Mouse (Mus musculus) intestine, postnatal 0 days (tissue): Measurements from ENCODE around the gene Itga8. TPM values are rescaled to one million over a fixed set of nuclear protein-coding genes. Genes with fewer than 3 reads are reported as not detected.

ENCODE experiments used
- ATAC-seq: fragments of 200-750 bp; cut with Nextera tagmentation; 2 replicates; pipeline ENCODE4 v1.8.0; 2017; ENCODE audit warnings: mild to moderate bottlenecking, moderate TSS enrichment, moderate library complexity
- H3K27ac ChIP-seq: fragments of 300-500 bp; sonication (generic); 2 replicates; pipeline ENCODE4 v1.5.1; 2014; ENCODE audit warnings: mild to moderate bottlenecking, low read depth, low read length, moderate library complexity
- H3K27me3 ChIP-seq: fragments of 300-500 bp; sonication (generic); replicated peaks from 2 replicates; pipeline ENCODE4 v1.6.1; 2014; ENCODE audit warnings: low read length, mixed read lengths; ENCODE audit not compliant: control insufficient read depth, insufficient read depth
- H3K36me3 ChIP-seq: fragments of 300-500 bp; sonication (generic); 2 replicates; pipeline ENCODE4 v1.6.1; 2014; ENCODE audit warnings: mild to moderate bottlenecking, moderate library complexity; ENCODE audit not compliant: control insufficient read depth, insufficient read depth
- H3K4me1 ChIP-seq: fragments of 300-500 bp; sonication (generic); replicated peaks from 2 replicates; pipeline ENCODE4 v1.6.1; 2014; ENCODE audit warnings: antibody characterized with exemption, low read length, mixed read lengths; ENCODE audit not compliant: control insufficient read depth, insufficient read depth
- H3K4me2 ChIP-seq: fragments of 300-500 bp; sonication (generic); replicated peaks from 2 replicates; pipeline ENCODE4 v1.6.1; 2014; ENCODE audit warnings: low read depth, mild to moderate bottlenecking, moderate library complexity
- H3K4me3 ChIP-seq: fragments of 300-500 bp; sonication (generic); 2 replicates; pipeline ENCODE4 v1.5.1; 2014; ENCODE audit warnings: low read depth, low read length
- H3K9ac ChIP-seq: fragments of 300-500 bp; sonication (generic); 2 replicates; pipeline ENCODE4 v1.6.1; 2014; ENCODE audit warnings: mild to moderate bottlenecking, low read depth, low read length
- H3K9me3 ChIP-seq: fragments of 300-500 bp; sonication (generic); 2 replicates; pipeline ENCODE4 v1.6.1; 2016; ENCODE audit warnings: mixed run types; ENCODE audit not compliant: control insufficient read depth
- CTCF ChIP-seq: sonication (generic); IDR thresholded peaks from 2 replicates; pipeline ENCODE4 v1.5.1; 2016; ENCODE audit warnings: low read depth, mild to moderate bottlenecking, control low read depth, antibody characterized with exemption, moderate library complexity
- WGBS: fragments of 180-500 bp; shearing (Covaris S2); extraction: QIAGEN DNeasy Blood & Tissue Kit; methylation state at CpG from one replicate; pipeline ENCODE4 v1.1.7; 2014; 5-methylcytosine and 5-hydroxymethylcytosine counted together
- polyA plus RNA-seq: library from polyadenylated mRNA; unstranded; fragments of >200 nt; fragmentation: Nextera tagmentation; extraction: Ambion mirVana; gene quantifications from 2 replicates; pipeline ENCODE4 v1.2.1, GENCODE M21; 2015

Gene Itga8
- polyA plus RNA-seq, 1 experiment from 2014 or later = 5.2 TPM

DNA sequence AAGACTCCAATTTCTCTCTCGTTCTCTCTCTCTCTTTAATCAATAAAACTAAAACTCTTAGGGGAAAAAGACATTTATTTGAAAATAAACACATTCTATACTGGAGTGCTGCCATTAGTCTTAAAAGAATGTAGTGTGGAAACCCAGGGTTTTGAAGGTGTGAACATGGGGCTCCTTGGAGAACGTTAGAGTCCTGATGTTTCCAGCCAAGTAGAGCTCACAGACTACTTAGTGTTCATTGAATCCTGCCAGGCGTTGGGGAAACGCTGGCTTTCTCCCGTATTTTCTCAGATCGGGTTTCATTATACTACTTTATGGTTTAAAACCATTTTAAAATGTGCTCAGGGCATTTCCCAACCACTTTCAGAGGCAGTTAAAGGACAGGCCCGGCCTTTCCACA lies 103.0 kb downstream of the Itga8 start:
- TF ChIP-seq CTCF = no peak
- no peak overlapping the region for H3K4me2 ChIP-seq
- no peak overlapping the region for H3K27ac ChIP-seq
- WGBS = 78% methylated on average over 7 of the region's 7 CpGs
- H3K4me3 ChIP-seq = no peak overlapping the region
- H3K4me1 ChIP-seq = no peaks in the 10 kb centered on the region
- H3K27me3 ChIP-seq = no peaks in the 10 kb centered on the region
- no peak overlapping the region for H3K9ac ChIP-seq
- no peaks in the 10 kb centered on the region for H3K36me3 ChIP-seq
- no peaks in the 10 kb centered on the region for H3K9me3 ChIP-seq
- no peak for ATAC-seq

DNA sequence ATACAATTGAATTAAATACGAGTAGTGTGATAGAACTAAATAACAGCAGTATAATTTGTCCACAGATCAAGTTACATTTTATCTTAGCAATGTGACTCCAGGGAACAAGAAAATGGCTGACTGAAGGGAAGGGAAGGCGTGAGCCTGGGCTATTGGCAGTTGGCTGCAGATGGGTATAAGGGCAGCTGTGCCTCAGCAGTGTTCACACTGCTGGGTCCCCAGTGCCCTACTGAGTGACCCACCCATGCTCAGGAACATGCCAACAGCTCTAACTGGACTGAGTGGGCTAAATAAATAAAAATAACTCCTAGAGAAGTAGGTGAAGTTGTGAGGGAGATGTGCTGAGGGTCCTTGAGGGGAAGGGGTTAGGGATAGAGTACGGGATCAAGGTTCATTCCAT lies 103.5 kb downstream of the Itga8 start:
- no peaks in the 10 kb centered on the region for H3K4me1 ChIP-seq
- no peak overlapping the region for H3K27ac ChIP-seq
- H3K4me3 ChIP-seq = no peak overlapping the region
- H3K27me3 ChIP-seq = no peaks in the 10 kb centered on the region
- TF ChIP-seq CTCF = no peak
- H3K9ac ChIP-seq = no peak overlapping the region
- H3K4me2 ChIP-seq = no peak overlapping the region
- no peak for ATAC-seq
- no peaks in the 10 kb centered on the region for H3K9me3 ChIP-seq
- no peaks in the 10 kb centered on the region for H3K36me3 ChIP-seq
- WGBS = 87% methylated on average over 3 of the region's 3 CpGs

DNA sequence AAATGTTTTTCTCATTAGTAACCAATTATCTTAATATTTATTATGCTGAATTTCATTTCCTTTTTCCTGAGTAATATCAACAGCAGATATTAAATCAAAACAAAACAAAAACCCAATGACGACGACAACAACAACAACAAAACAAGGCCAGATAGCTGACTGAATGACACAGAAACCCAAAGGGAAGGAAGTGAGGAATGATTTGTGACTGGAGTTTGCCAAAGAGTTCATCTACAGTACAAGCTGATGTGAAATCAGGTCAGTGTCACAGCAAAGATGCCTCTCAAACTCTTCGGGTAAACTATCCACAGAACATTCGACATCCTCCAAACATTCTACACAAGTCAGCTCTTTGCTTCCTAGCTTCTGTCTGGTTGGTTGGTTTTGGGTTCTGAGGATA lies 104.0 kb downstream of the Itga8 start:
- H3K27ac ChIP-seq = no peak overlapping the region
- 82% methylated on average over 4 of the region's 4 CpGs for WGBS
- H3K4me1 ChIP-seq = no peaks in the 10 kb centered on the region
- H3K36me3 ChIP-seq = no peaks in the 10 kb centered on the region
- H3K9ac ChIP-seq = no peak overlapping the region
- no peaks in the 10 kb centered on the region for H3K27me3 ChIP-seq
- no peaks in the 10 kb centered on the region for H3K9me3 ChIP-seq
- no peak overlapping the region for H3K4me2 ChIP-seq
- H3K4me3 ChIP-seq = no peak overlapping the region
- ATAC-seq = no peak
- no peak for TF ChIP-seq CTCF

DNA sequence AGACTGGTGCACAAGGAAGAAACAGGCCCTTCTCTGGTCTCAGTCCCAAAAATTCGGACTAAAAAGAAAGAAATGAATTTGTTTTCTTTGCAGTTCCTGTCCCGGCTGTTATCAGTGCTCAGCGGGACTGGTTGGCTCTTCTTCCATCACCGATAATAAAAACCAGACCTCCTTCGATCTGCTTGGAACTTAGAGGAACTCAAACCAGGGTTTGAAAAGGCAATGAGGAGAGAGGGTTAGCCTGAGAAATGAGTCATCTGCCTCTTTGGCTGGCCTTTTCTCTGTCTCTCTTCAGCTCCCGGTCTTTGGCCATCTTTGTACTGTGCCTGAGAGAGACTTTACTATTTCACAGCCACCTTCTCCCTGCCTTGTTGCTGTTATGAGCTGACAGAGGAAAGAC lies 112.7 kb downstream of the Itga8 start:
- no peaks in the 10 kb centered on the region for H3K36me3 ChIP-seq
- H3K4me1 ChIP-seq = no peaks in the 10 kb centered on the region
- WGBS = 57% methylated on average over 6 of the region's 6 CpGs
- H3K4me3 ChIP-seq = no peak overlapping the region
- H3K9ac ChIP-seq = no peak overlapping the region
- H3K27me3 ChIP-seq = no peaks in the 10 kb centered on the region
- ATAC-seq = no peak
- H3K27ac ChIP-seq = no peak overlapping the region
- no peak for TF ChIP-seq CTCF
- H3K4me2 ChIP-seq = no peak overlapping the region
- H3K9me3 ChIP-seq = no peaks in the 10 kb centered on the region

DNA sequence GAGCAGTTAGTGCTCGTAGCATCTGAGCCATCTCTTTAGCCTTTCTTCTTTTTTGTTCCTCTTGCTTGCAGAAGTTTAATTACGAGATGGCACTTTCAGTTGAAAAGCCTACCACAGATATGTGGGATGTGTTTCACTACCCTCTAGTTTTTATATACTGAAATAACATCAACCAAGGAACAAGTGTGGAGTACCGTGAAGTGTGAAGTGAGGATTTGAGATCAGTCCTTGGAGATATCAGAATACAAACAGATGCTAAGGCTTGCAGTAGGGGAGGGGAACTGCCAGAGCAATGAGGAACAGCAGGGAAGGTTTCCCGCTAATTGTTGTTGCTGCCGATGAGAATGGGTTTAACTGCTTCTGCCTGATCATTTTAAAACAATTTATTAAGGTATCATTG lies 114.1 kb downstream of the Itga8 start:
- Histone ChIP-seq H3K4me3 (no peak overlapping the region), H3K9ac (no peak overlapping the region), H3K4me1 (no peaks in the 10 kb centered on the region), H3K9me3 (no peaks in the 10 kb centered on the region), H3K27me3 (no peaks in the 10 kb centered on the region), H3K27ac (no peak overlapping the region), H3K36me3 (no peaks in the 10 kb centered on the region), H3K4me2 (no peak overlapping the region)
- no peak for ATAC-seq
- no peak for TF ChIP-seq CTCF
- 54% methylated on average over 5 of the region's 5 CpGs for WGBS

DNA sequence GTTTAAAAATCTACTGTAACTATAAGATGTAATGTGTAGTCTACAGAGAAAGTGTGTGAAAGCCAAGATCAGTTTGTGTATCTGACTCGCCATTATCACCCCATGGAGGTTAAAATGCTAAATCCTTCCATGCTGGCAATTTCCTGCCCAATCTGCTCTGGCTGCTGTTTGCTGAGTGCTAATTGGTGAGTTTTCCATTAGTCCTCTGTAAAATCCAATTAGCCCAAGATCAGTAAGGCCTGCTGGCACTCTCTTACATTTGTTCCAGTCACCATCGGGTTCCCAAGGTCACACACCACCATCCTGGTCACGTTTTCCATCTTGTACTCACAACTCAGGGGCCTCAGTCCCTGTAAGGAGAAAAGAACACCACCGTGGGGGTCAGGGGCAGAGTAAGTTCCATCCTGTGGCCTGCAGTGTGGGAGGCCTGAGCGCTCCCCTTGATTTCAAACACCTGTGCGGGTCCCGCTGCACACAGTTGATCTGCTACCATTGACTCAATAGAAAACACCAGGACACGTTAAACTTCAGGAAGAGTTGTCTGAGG lies 119.2 kb downstream of the Itga8 start:
- WGBS = 65% methylated on average over 8 of the region's 8 CpGs
- H3K4me2 ChIP-seq = no peak overlapping the region
- no peak overlapping the region for H3K4me3 ChIP-seq
- no peak for ATAC-seq
- no peak overlapping the region for H3K9ac ChIP-seq
- H3K9me3 ChIP-seq = no peaks in the 10 kb centered on the region
- no peak overlapping the region for H3K27ac ChIP-seq
- no peaks in the 10 kb centered on the region for H3K36me3 ChIP-seq
- H3K27me3 ChIP-seq = no peaks in the 10 kb centered on the region
- no peaks in the 10 kb centered on the region for H3K4me1 ChIP-seq
- TF ChIP-seq CTCF = no peak

DNA sequence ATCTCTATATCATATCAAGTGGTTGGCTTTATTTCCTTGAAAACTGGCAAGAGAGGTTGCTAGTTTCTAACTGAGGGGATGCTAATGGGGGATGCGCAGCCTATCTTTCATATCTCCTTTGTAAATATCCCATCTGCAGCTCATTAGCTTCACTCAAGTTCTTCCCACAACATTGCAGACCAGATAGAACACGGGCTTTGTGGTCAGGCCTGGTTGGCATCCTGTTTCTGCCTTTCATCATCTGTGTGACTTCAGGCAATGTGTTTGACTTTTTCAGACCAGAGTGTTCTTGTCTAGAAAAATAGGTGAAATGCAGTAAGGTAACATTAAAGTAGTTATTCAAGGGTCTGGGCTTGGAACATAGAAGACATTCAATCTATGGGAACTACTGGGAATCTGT lies 121.1 kb downstream of the Itga8 start:
- TF ChIP-seq CTCF = no peak
- Histone ChIP-seq H3K4me1 (no peaks in the 10 kb centered on the region), H3K4me3 (no peak overlapping the region), H3K9ac (no peak overlapping the region), H3K4me2 (no peak overlapping the region), H3K36me3 (no peaks in the 10 kb centered on the region), H3K27ac (no peak overlapping the region), H3K9me3 (no peaks in the 10 kb centered on the region), H3K27me3 (no peaks in the 10 kb centered on the region)
- 71% methylated on average over 2 of the region's 2 CpGs for WGBS
- no peak for ATAC-seq
